13 mouse cellular contexts compared by ENCODE assay signal in genomic region chr4:70026848-70027247, GRCm38 (mm10).
"Had no signal": no experiment of that assay in that cellular context is flagged by ENCODE, and none has a peak within 500 bp of the region (broad histone marks: within the 10 kb centered on the region; RNA-seq: fewer than 3 reads in every experiment).

No protein-coding gene starts in this region.

- H3K9ac ChIP-seq: intestine, embryonic 15.5 days; limb, embryonic 15.5 days; liver, embryonic 12.5 days; lung, embryonic 14.5 days; midbrain, embryonic 15.5 days had no signal

- H3K4me2 ChIP-seq: intestine, embryonic 15.5 days; limb, embryonic 15.5 days; liver, embryonic 12.5 days; lung, embryonic 14.5 days; midbrain, embryonic 11.5 days; midbrain, embryonic 15.5 days had no signal

- H3K27me3 ChIP-seq: intestine, embryonic 15.5 days; limb, embryonic 15.5 days; liver, embryonic 12.5 days; midbrain, embryonic 15.5 days had no signal

- DNase-seq: kidney, postnatal 14 days; layer of hippocampus, adult 9-11 months; layer of hippocampus, postnatal 36 days; lung, embryonic 14.5 days; lung, postnatal 10 days; lung, postnatal 4 days; right cerebral cortex, postnatal 14 days; thymus, postnatal 36 days had no signal

- ATAC-seq: intestine, embryonic 15.5 days; liver, embryonic 12.5 days; midbrain, embryonic 15.5 days had no signal

- H3K4me3 ChIP-seq: intestine, embryonic 15.5 days; limb, embryonic 15.5 days; liver, embryonic 12.5 days; midbrain, embryonic 15.5 days had no signal

- H3K9me3 ChIP-seq: intestine, embryonic 15.5 days; limb, embryonic 15.5 days; liver, embryonic 12.5 days; midbrain, embryonic 15.5 days had no signal

- H3K27ac ChIP-seq: intestine, embryonic 15.5 days; limb, embryonic 15.5 days; liver, embryonic 12.5 days; midbrain, embryonic 15.5 days had no signal

- H3K4me1 ChIP-seq: intestine, embryonic 15.5 days; limb, embryonic 15.5 days; liver, embryonic 12.5 days; midbrain, embryonic 15.5 days had no signal

- H3K36me3 ChIP-seq: intestine, embryonic 15.5 days; limb, embryonic 15.5 days; liver, embryonic 12.5 days; midbrain, embryonic 15.5 days had no signal
